Mouse (Mus musculus): ENCODE data around the gene Cd69.

The Cd69 gene

DNA sequence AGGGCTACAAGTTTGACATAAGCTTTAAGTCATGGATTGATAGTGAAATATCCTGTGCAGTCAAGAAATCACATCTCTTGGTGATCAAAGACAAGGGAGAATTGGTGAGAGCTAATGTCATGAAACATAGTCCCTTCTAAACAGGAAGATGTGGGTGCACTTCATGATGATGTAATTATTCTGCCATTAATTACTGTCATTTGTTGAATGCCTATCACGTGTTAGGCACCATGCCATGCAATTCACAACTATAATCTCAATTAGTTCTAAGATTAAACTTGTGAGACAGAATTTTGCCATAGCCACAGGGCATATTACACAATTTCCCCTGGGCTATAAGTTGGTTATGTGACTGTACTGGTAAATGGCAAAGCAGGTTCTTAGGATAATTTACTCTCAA, 28.2 kb downstream of the Cd69 start:
- no peak for DNase-seq

- DNase-seq: no peak
Observed at GRCm38 (mm10) chr6:129245793-129246192, 29.4 kb downstream of the Cd69 start.

GRCm38 (mm10) chr6:129241907-129242306, 33.3 kb downstream of the Cd69 start:
- no peak for DNase-seq

DNA sequence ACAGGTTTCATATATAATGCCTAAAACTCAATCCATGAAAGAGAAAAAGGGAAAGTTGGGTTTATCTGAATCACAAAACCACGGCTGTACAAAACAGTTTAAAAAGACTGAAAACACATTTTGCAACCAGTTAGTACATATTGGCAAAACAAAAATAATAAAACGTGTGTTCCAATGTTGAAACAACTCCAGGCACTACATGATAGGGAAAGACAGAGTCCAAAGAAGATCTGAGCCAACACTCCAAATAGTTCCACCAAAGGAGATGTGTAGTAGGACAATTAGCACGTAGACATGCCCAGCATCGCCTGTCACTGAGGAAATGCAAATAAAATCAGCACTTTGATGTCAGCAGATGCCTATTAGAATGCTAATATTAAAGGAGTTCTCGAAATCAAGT, 33.8 kb downstream of the Cd69 start:
- no peak for DNase-seq

- no peak for DNase-seq
Observed at GRCm38 (mm10) chr6:129239564-129240248, 35.5 kb downstream of the Cd69 start.

DNA sequence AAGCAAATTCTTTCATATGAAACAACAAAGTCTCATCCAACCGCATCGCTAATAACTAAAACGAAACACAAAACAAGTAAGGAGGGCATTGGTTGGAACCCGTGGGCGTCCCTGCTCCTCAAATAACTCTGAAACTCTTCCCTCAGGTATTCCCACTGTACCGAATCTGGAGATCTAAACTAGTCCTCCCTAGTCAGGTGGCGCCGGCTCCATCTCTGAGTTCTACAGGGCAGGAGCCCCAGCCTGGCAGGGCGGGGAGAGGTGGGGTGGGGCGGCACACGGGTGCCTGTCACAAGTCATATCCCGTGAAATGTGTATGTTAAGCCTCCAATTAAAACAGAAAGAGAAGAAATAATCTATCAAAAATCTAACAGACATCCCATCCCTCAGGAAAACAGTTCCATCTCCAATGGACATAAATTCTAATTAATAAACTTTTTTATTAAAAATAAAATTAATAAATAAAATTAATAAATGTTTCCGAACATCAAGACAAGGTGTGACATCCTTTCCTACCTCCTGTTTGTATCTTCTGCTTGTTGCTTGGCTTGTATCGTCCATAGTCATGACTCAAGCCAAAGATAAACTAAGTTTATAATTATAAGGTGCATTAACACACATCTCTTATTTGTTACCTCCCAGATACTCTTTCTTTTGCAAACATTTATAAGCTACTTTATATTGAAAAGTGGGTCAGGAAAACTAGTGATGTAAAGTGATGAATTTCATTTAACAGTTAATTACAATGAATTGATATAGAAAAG, 36.8 kb downstream of the Cd69 start:
- peak; percentile 66 to 72 for DNase-seq

- DNase-seq: peak; percentile 86
Observed at GRCm38 (mm10) chr6:129237350-129238274, 37.6 kb downstream of the Cd69 start.

- peak; percentile 54 to 61 for DNase-seq
Observed at GRCm38 (mm10) chr6:129236652-129237342, 38.4 kb downstream of the Cd69 start.

DNA sequence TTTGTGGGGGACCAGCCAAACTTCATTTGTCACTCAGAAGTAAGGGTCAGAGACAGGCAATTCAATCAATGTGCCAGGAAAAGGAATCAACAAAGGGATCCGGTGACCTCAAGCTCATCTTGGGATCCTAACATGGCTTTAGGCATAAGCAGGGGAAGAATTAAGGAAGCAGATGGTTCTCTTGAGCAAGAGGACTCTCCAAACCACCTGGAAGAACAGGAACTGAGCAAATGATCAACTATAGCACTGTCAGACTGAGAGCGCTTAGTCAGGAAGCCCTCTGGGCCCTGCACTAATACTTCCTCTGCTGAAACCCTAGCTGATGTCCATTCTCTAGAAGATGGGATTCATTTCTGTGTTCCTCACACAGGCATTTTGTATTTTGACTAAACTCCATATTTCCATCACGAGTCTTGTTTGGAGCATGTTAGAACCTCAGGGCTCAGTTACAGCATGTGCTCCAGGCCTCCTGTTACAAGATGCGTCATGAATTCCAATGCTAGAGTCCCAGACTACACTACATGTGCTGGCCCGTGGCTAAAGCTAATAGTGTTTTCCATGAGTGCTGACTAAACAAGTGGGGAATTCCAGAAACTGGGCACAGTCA, 39.3 kb downstream of the Cd69 start:
- DNase-seq: no peak

DNA sequence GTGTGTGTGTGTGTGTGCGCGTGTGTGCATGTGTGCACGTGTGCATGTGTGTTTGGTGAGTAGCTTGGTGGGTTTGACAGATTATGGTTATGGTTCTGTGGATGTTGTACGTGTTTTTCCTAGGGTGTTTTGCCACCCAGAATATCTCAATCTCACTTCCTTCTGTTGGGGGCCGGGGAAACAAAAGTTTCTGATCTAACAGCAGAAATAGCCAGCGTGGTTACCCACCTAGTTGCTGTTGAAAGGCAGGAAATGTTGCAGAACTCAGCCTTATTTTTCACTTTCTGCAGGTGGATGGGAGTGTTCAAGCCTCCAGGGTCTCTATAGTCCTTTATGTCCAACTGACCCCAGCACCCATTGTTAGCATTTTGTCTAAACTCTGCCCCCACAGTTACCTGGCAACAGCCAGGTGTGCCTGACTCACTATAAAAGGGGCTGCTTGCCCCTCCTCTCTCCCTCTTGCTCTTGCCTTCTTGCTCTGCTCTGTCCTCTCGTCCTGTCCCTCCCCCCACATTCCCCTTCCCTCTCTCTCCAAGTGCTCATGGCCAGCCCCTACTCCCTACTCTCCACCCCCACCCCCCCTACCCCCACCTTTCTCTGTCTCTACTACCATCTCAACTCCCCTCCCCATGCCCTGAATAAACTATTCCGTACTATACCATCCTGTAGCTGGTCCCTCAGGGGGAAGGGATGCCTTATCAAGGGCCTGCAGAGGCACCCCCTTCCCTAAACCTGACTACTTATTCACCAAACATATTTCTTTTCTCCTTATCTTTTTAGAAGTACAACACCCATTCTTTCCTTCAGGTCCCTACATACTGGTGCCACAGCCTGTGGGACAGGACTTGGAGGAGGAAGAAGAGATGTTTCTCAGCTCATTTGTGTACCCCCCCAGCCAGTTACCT, 40.5 kb downstream of the Cd69 start:
- peak; percentile 53 to 57 for DNase-seq

GRCm38 (mm10) chr6:129233955-129234369, 41.3 kb downstream of the Cd69 start:
- DNase-seq: no peak

DNA sequence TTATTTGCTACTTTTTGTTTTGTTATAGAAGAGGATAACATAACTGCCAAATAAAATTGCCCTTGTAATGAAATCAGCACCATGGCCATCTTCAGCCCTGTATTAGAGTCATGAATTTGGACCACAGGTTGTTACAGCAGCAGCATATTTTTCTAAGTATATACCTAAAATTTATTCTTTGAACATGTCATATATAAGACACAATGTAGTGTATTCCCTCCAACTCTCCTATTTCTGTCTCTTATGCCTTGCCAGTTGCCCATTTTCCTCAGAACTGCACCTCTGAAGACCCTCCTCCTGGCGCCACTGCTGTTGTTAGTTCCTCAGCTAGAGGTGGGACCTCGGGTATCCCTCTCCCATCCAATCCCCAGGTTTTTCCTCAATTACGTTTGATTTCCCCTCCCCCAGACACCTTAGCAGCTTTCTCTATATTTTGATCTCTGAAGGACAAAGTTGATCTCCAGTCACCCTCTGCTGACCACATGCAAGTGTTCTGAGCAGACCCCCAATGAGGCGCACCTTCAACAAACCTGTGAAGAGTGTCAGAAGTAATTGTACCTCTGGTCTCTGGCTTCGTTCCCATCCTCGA, 41.8 kb downstream of the Cd69 start:
- DNase-seq: no peak

- peak; percentile 55 to 62 for DNase-seq
Observed at GRCm38 (mm10) chr6:129232842-129233205, 42.4 kb downstream of the Cd69 start.

DNA sequence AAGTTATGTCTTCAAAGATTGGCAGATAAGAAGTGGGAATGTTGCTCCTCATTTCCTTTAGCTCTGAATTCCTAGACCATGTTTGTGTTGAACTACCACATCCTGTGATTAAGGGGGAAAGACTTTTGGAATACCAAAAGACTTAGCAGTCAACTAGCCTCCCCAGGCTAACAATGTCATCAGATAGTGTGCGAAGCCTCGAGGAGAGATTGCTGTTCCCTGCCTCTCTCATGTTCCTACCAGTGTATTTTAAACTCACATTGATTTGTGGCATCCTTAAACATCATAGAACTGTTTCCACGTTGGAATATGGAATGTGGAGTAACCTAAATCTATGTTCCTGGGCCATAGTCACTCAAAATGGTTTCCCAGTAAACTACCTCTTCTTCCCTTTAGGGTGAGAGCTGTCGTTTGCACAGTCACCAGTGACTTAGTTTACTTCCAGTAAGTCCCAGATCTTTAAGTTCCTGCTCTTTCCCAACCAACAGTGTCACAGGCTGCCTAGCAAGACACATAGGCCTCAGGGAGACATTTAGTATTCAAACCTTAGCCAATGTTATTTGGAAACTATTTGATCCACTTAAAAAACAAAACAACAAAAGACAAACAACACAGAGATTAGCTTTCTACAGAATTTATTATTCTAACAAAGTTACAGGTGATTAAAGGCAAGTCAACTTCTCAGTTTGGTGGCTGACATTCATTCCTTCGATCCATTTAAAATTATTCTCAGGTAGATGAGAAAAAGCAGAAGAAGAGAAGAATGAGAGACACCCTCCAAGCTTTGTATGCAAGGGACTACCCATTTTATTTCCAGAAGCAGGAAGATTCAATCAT, 43.0 kb downstream of the Cd69 start:
- DNase-seq: no peak

DNA sequence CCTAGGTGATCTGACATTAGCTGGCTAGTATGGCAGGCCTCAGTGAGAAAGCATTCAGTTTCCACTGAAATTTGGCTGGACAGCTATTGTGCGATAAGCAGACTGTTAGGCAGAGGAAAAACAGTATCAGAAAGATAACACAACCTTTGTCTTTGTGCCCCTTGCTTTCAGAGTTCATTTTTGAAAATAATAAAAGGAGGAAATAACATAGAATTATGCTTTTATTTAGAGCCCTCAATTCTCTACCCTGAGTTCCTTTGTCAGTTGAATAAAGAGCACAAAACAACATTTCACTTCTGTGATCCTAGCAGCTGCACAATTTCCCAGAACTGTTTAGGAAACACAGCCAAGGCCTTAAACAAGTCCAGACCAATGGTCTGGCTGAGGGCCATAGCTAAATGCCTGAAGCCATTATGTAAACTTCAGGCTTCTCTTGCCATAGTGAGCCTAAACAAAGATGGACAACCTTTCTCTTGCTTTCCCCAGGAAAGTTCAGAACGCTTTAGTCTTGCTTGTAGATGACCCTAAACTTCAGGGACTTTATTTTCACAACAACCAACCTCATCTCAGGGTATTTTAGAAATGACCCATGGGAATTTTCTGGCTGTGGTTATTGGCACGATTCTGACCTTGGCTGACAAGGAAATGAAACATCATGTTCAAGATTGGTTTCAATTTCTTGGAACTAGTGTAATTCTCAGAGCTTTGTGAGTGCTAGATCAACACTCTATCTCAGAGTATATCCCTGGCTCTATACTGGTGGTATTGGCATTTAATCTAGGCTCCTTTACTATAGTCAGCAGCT, 45.3 kb downstream of the Cd69 start:
- DNase-seq: no peak

DNA sequence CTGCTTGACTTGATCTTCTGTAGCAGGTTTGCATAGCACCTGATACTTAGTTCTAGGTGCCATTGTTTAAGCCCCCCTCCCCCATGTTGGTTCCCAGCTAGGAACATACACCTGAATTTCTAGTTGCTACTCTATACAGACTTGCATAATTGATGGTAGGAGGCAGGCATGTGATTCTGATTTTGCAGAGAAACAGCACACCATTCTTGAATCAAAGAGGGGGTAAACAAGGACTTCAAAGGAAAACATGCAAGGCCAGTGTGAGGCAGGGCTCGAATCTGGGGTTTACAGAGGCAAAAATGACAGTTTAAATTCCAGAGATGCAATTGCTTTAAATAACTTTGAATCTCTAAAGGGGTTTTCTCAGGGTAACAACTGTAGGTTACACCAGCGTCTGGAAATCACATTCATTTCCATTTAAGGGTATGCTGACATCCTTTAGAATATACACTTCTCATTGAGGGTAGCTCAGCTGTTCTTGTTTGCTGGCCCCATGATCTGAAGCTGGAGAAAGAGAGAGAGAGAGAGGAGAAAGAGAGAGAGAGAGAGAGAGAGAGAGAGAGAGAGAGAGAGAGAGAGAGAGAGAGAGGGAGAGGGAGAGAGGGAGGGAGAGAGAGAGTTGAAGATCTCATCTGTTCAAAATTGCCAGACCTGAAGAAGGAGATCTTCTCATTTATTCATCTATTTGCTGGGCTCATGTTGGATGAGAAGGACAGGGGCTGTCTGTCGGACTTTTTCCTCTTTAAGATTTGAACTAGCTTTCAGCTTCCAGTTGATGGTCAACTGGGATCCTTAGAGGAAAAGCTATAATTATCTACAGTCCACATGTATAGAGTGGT, 46.1 kb downstream of the Cd69 start:
- DNase-seq: no peak

- DNase-seq: no peak
Observed at GRCm38 (mm10) chr6:129225078-129225477, 50.2 kb downstream of the Cd69 start.

DNA sequence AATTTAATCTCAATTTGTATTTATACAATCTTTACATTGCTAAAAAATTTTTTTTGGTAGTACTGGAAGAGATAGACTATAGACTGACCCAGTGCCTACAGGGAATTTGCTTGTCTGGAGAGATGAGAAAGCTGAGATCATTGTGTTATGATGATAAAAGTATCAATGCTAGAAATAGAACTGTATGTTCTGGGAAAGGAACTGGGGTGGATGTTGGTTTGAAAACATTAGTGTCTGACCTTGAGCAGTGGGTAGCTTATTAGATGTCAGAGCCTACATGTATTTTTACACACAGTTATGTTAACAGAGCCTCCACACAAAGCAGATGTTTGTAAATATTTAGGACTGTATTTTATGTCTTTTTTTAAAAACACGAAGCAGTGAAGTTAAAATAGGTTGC, 51.1 kb downstream of the Cd69 start:
- no peak for DNase-seq

Data from spleen, adult 18-20 months (tissue).